Mouse (Mus musculus) cerebellum, postnatal 25 days (tissue): ENCODE data around the gene Tbx19.

Experiments used
- DNase-seq, 2 experiments: peaks; one replicate each; pipeline ENCODE4 v3.0.0; 2021; ENCODE audit warnings: mixed read lengths in 2 of 2

The Tbx19 gene

GRCm38 (mm10) chr1:165160723-165161405, at the start of gene Tbx19:
TSS of gene Tbx19 (minus strand) at chr1:165160773.
- DNase-seq: no peak

GRCm38 (mm10) chr1:165205591-165205990, 45.0 kb upstream of the Tbx19 start:
- DNase-seq: no peak

- DNase-seq: no peak
These were observed 43.0 kb upstream of the Tbx19 start for GRCm38 (mm10) chr1:165203488-165204035.

- no peak for DNase-seq
These were observed 41.0 kb upstream of the Tbx19 start for GRCm38 (mm10) chr1:165201445-165202012.

GRCm38 (mm10) chr1:165200748-165201147, 40.2 kb upstream of the Tbx19 start:
- no peak for DNase-seq

DNA sequence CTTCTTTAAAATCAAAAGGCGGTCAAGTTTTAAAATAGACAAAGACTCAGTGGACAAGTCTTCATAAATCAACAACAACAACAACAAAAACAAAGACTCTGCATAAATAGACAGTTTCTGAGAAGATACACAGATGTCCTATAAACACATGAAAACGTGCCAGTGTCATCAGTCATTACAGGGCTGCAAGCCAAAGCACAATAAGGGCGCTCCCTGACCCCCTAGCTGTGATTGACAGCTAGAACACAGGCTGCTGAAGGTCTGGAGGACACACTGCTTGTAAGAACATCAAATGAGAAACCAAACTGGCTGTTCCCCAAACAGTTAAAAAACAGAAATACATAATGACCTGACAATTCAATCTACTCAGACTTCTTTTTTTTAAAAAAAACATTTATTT, 39.1 kb upstream of the Tbx19 start:
- no peak for DNase-seq

DNA sequence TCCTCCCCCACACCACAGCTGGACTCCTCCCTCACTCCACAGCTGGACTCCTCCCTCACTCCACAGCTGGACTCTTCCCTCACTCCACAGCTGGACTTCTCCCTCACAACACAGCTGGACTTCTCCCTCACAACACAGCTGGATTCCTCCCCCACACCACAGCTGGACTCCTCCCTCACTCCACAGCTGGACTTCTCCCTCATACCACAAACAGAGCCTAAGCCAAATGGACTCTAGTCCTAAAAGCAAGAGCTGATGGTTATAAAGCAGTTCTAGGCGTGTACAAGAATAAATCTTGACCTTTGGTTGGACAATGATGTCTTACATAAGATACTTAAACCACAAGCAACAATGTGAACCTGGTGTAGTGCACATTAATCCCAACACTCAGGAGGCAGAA, 38.4 kb upstream of the Tbx19 start:
- DNase-seq: no peak

DNA sequence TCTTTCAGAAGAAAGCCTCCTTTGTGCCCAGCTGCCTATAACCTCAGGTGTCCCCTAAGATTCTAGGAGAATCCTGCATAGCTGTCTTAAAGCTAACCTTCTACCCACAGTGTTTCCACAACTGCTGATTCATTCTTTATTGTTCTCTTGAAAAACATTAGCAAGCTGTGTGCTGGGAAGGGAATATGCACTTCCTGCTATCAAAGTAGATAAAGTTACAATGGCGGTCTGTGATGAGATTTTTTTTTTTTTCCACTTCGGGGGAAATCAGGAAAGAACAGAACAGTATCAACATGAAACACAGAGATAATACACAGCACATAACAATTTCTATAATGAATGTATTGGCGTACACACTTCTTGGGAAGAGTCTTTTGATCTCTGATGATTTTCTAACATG, 37.3 kb upstream of the Tbx19 start:
- no peak for DNase-seq

DNA sequence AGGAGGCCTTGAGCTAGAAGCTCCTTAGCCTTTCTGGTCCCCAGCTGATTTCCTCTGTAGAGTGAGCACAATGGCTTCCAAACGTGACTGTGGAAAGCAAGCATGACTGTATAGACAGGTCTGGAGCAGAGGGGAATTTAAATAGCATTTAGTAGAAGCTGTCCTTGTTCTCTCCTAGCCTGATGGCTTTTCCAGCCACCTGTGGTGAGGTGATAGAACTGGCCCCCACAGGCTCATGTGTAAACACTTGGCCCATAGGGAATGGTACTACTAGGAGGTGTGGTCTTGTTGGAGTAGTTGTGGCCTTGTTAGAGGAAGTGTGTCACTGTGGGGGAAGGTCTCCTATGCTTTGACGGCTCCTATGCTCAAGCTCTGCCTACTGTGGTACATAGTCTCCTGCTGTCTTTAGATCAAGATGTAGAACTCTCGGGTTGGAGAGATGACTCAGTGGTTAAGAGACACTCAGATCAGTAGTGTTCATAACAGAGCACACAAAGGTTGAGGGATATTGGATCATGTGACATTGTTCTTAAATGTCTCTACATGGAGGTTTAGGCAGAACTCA, 34.9 kb upstream of the Tbx19 start:
- DNase-seq: no peak

- DNase-seq: no peak
These were observed 34.1 kb upstream of the Tbx19 start for GRCm38 (mm10) chr1:165194662-165195013.

- DNase-seq: peak; percentile 76 to 87
These were observed 33.5 kb upstream of the Tbx19 start, which contains the start of gene Sft2d2 for GRCm38 (mm10) chr1:165193880-165194661. TSS of gene Sft2d2 (minus strand) at chr1:165194438.

DNA sequence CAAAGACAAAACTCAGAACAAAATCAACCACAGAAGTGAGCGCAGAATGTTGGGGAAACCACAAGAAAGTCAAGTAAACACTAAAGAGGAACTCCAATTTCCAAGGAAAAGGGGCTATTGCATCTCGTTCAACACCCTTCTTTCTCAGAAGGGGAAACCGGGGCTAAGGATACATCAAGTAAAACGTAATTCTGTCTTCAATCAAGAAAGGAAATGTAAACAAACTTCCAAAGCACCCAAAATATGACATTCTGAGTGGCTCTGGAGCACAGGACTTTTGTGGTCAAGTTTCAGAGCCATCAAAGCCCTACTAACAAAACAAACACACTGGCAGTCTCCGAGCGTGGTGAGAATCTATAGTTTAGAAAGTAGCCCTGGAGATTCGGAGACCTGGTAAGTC, 32.9 kb upstream of the Tbx19 start:
- DNase-seq: no peak

DNA sequence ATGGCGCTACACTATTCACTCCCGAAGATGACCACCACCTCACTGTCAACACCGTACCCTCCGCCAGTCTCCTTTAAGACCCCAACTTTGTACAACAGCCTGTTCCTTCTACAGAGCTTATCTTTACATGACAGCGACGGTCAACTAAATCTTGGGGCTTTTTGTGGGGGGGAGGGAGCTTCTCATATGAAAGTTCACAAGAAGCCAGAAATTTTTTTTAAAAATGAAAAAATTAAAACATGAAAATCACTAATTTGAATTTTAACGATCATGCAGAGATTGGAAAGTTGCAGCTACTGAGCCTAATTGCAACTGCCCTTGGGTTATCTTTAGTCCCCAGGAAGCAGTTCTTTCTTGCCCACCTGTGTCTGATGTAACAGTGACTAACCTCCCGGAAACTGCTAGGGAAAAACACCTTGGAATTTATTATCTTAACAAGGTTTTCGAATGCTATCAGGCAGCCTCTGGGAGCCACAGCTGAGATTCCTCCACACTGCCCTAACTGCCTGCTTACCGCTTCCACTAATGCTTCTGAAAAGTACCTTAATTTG, 32.2 kb upstream of the Tbx19 start:
- DNase-seq: no peak

DNA sequence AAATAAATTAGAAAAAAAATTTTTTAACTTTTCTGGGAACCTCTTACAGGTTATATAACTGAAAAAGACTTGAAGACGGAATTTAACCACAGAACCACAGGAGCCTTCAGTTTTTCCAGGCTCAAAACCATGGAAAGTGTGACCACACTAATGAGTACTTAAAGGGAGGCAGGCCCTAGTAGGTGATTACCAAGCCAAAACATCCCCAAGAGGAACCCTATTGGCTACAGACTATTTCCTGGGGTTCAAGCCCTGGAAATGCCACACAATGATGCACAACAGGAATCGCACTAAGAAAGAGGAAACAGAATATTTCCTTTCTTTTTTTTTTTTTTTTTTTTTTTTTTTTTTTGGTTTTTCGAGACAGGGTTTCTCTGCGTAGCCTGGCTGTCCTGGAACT, 31.5 kb upstream of the Tbx19 start:
- DNase-seq: no peak

GRCm38 (mm10) chr1:165191611-165192010, 31.0 kb upstream of the Tbx19 start:
- no peak for DNase-seq

GRCm38 (mm10) chr1:165190571-165191273, 30.1 kb upstream of the Tbx19 start:
- no peak for DNase-seq

GRCm38 (mm10) chr1:165190068-165190467, 29.5 kb upstream of the Tbx19 start:
- DNase-seq: no peak

DNA sequence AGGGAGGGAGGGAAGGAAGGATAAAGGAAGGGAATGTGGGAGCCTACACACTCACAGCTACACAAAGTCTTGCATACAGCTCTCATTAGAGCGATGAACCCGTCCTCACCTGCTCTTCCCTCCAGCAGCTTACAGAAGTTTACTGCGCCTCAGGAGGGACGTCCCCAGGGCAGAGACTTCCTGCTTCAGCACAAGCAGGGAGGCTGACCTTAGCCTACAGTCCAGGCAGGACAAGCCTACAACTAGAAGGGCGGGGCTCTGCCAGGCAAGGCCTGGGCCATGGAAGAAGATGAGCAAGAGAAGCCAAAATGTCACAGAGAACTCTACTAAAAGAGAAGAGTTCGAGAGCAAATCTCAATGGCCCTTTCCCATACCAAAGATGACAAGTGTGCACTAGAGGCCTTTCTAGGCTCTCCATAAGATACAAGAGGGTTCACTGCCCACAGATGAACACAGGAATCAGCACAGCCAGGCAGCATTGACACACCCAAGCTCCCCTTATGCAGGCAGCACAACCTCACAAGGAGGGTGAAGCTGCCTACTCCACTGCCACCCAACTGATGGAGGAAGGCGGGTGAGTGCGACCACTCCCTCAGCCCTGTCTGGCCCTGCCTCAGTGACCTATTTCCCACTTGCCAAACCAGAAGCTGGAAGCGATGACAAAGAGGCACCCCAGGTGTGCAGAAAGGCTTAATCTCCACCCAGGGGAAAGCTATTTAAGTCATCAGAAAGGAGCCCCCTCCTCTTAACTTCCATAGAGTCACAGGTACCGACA, 28.4 kb upstream of the Tbx19 start:
- DNase-seq: no peak

GRCm38 (mm10) chr1:165187357-165187756, 26.8 kb upstream of the Tbx19 start:
- no peak for DNase-seq

- no peak for DNase-seq
These were observed 25.9 kb upstream of the Tbx19 start for GRCm38 (mm10) chr1:165186491-165186890.

- DNase-seq: no peak
These were observed 24.5 kb upstream of the Tbx19 start for GRCm38 (mm10) chr1:165185116-165185515.

DNA sequence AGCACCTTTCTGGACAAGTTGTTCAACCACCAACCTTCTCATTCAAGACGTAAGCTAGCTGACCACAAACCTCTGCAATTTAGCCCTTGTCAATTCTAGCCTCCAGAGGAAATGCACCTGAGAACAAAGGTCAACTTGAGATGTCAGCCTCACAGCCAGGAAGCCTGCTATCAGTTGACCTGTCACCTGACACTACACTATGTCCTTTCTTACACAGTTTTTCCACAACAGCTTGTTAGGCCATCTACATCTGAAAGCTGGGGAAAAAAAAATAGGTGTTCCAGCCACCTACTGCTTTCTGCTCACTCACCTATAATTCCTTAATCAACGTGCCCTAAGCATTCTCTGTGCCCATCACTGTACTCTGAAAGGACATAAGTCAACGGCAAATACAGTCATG, 23.6 kb upstream of the Tbx19 start:
- no peak for DNase-seq
